21 mouse cellular contexts compared by ENCODE assay signal in the genomic region with DNA sequence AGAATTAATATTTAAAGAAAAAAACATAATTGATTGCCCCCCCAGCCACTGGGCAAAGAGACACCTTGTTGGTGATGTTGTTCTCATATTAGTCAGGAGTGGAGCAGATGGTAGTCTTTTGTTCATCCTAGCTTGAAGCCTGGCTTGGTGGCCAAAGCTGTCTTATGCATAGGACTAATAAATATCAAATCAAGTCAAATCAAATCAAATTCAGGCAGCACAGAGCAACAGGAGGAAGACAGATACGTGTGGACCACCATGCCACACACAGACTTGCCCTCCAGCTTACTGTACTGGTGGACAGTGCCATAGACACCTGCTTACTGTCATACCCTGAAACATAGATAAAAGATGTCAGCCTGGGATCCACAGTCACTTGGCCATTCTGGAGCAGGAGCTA.
DNase-seq lines count a peak whose midpoint lies in the region; ATAC-seq and TF ChIP-seq lines count a peak whose summit lies in the region.
"Had no signal": no experiment of that assay in that cellular context is flagged by ENCODE, and none has a peak within 500 bp of the region (broad histone marks: within the 10 kb centered on the region; RNA-seq: fewer than 3 reads in every experiment).

No protein-coding gene starts in this region.

- H3K36me3 ChIP-seq in heart, embryonic 12.5 days, result no peaks in the 10 kb centered on the region
- no peaks in the 10 kb centered on the region for H3K36me3 ChIP-seq in hindbrain, postnatal 0 days (ENCODE audit: insufficient read depth, low read length)
- H3K36me3 ChIP-seq in hindbrain, embryonic 14.5 days (replicated peaks; ENCODE audit: control insufficient read depth, insufficient read depth), result no peaks in the 10 kb centered on the region
- H3K36me3 ChIP-seq: G1E had no signal

- ATAC-seq in heart, embryonic 12.5 days (ENCODE audit: insufficient number of reproducible peaks, low FRiP score), result no peak
- peak; percentile 61 for ATAC-seq in hindbrain, postnatal 0 days
- ATAC-seq in hindbrain, embryonic 14.5 days (ENCODE audit: low FRiP score), result no peak
- ATAC-seq: activated CD4-positive, CD25-positive, alpha-beta regulatory T cell, adult 4 months; CD4-positive, CD25-positive, alpha-beta regulatory T cell, adult 4 months; Patski had no signal

- H3K27ac ChIP-seq in heart, embryonic 12.5 days (ENCODE audit: poor library complexity, severe bottlenecking), result no peak overlapping the region
- no peak overlapping the region for H3K27ac ChIP-seq in hindbrain, postnatal 0 days
- H3K27ac ChIP-seq in hindbrain, embryonic 14.5 days, result no peak overlapping the region

- no peaks in the 10 kb centered on the region for H3K9me3 ChIP-seq in heart, embryonic 12.5 days (replicated peaks)
- no peaks in the 10 kb centered on the region for H3K9me3 ChIP-seq in hindbrain, postnatal 0 days (ENCODE audit: low read length)
- H3K9me3 ChIP-seq in hindbrain, embryonic 14.5 days (ENCODE audit: control insufficient read depth, low read length), result no peaks in the 10 kb centered on the region
- H3K9me3 ChIP-seq: G1E had no signal

- no peaks in the 10 kb centered on the region for H3K27me3 ChIP-seq in heart, embryonic 12.5 days (replicated peaks)
- H3K27me3 ChIP-seq in hindbrain, postnatal 0 days (ENCODE audit: insufficient read depth, low read length), result no peaks in the 10 kb centered on the region
- no peaks in the 10 kb centered on the region for H3K27me3 ChIP-seq in hindbrain, embryonic 14.5 days (ENCODE audit: control insufficient read depth, insufficient read depth, low read length)
- H3K27me3 ChIP-seq: CH12.LX, Patski had no signal

- H3K4me3 ChIP-seq in heart, embryonic 12.5 days, result no peak overlapping the region
- no peak overlapping the region for H3K4me3 ChIP-seq in hindbrain, postnatal 0 days (ENCODE audit: low read length)
- H3K4me3 ChIP-seq in hindbrain, embryonic 14.5 days (replicated peaks; ENCODE audit: low read length), result no peak overlapping the region

- no peaks in the 10 kb centered on the region for H3K4me1 ChIP-seq in heart, embryonic 12.5 days (replicated peaks)
- no peaks in the 10 kb centered on the region for H3K4me1 ChIP-seq in hindbrain, postnatal 0 days (ENCODE audit: insufficient read depth, low read length)
- H3K4me1 ChIP-seq in hindbrain, embryonic 14.5 days (replicated peaks; ENCODE audit: control insufficient read depth, insufficient read depth, low read length), result no peaks in the 10 kb centered on the region

- H3K4me2 ChIP-seq in heart, embryonic 12.5 days, result no peak overlapping the region
- H3K4me2 ChIP-seq in hindbrain, postnatal 0 days (ENCODE audit: low read depth, low read length), result no peak overlapping the region
- H3K4me2 ChIP-seq in hindbrain, embryonic 14.5 days (replicated peaks), result no peak overlapping the region

- DNase-seq in cerebellum, postnatal 10 days, result peak; percentile 10 to 20
- no peak for DNase-seq in cerebellum, adult 8-10 months
- DNase-seq in heart, adult 11 months, result peak; percentile 81
- no peak for DNase-seq in hindbrain, postnatal 0 days (ENCODE audit: low spot score)
- DNase-seq in hindbrain, embryonic 14.5 days (ENCODE audit: low spot score), result no peak
- DNase-seq: adrenal gland, adult 2 months; adrenal gland, adult 8-10 months; adrenal gland, postnatal 10 days; adrenal gland, postnatal 14 days; adrenal gland, postnatal 25 days; adrenal gland, postnatal 36 days; B cell, adult 2 months; cerebellum, adult 11 months; cerebellum, adult 11-12 months; cerebellum, adult 18-20 months had no signal

- no peak for TF ChIP-seq CTCF in hindbrain, postnatal 0 days (IDR thresholded peaks at IDR 0.05; ENCODE audit: low read depth)

- no peak overlapping the region for H3K9ac ChIP-seq in heart, embryonic 12.5 days
- H3K9ac ChIP-seq in hindbrain, postnatal 0 days (replicated peaks; ENCODE audit: low read length), result no peak overlapping the region
- H3K9ac ChIP-seq in hindbrain, embryonic 14.5 days, result no peak overlapping the region

- WGBS in heart, embryonic 12.5 days, result 67% methylated on average over 1 of the region's 1 CpGs
- 45% methylated on average over 1 of the region's 1 CpGs for WGBS in hindbrain, postnatal 0 days
- WGBS in hindbrain, embryonic 14.5 days, result 83% methylated on average over 1 of the region's 1 CpGs

Comparison
In these comparisons a context has a peak if more than half of its experiments do, and no peak if none do; other contexts are left out.
1. DNase-seq: peak in cerebellum, postnatal 10 days (2 of 2) and heart, adult 11 months (single experiment); none in cerebellum, adult 8-10 months (single experiment), hindbrain, postnatal 0 days (single experiment) and hindbrain, embryonic 14.5 days (single experiment).